Mouse (Mus musculus) C2C12 (cell line): ENCODE results near the gene Lpp. TPM values are rescaled to one million over a fixed set of nuclear protein-coding genes. Genes with fewer than 3 reads are reported as not detected.
A peak's percentile ranks its signal among the peaks of the same experiment; 100 is the strongest.

Experiments
- H3K27me3 ChIP-seq: one replicate; pipeline ENCODE4 v1.6.1; 2011; ENCODE audit not compliant: control insufficient read depth, insufficient read depth, insufficient read length
- H3K36me3 ChIP-seq: one replicate; pipeline ENCODE4 v1.6.1; 2011; ENCODE audit not compliant: control insufficient read depth, insufficient read depth
- H3K4me3 ChIP-seq: one replicate; pipeline ENCODE4 v1.5.1; 2011; ENCODE audit warnings: mild to moderate bottlenecking, control low read depth; ENCODE audit not compliant: poor library complexity, insufficient read depth, severe bottlenecking
- H3K79me2 ChIP-seq: one replicate; pipeline ENCODE4 v1.6.1; 2011; ENCODE audit not compliant: control insufficient read depth, insufficient read depth
- H3K79me3 ChIP-seq: one replicate; pipeline ENCODE4 v1.6.1; 2011; ENCODE audit warnings: low read depth, control low read depth
- H3ac ChIP-seq: one replicate; pipeline ENCODE3; 2011; ENCODE audit warnings: low read depth; ENCODE audit not compliant: control insufficient read depth, insufficient read length
- CEBPB ChIP-seq: IDR thresholded peaks from one replicate; pipeline ENCODE4 v1.6.1; 2011; ENCODE audit warnings: low read depth, mild to moderate bottlenecking, control low read depth, moderate library complexity
- CTCF ChIP-seq: IDR thresholded peaks from one replicate; pipeline ENCODE4 v1.5.1; 2011; ENCODE audit not compliant: control insufficient read depth, insufficient read depth, insufficient read length
- FOSL1 ChIP-seq: IDR thresholded peaks from one replicate; pipeline ENCODE4 v1.8.0; 2011; ENCODE audit warnings: mild to moderate bottlenecking, low read length; ENCODE audit not compliant: poor library complexity, insufficient read depth, severe bottlenecking
- MAX ChIP-seq: IDR thresholded peaks from one replicate; pipeline ENCODE4 v1.6.1; 2011; ENCODE audit warnings: mild to moderate bottlenecking, control low read depth
- MYOD1 ChIP-seq: IDR thresholded peaks from one replicate; pipeline ENCODE4 v1.6.1; 2011; ENCODE audit warnings: low read depth; ENCODE audit not compliant: control insufficient read depth, insufficient read length
- MYOG ChIP-seq: IDR thresholded peaks from one replicate; pipeline ENCODE4 v1.6.1; 2011; ENCODE audit not compliant: control insufficient read depth, insufficient read length; ENCODE audit errors: extremely low read depth
- USF1 ChIP-seq: IDR thresholded peaks from one replicate; pipeline ENCODE4 v1.6.1; 2011; ENCODE audit warnings: low read depth, mild to moderate bottlenecking, control low read depth, moderate library complexity
- polyA plus RNA-seq: library from polyadenylated mRNA; unstranded; fragments of >200 nt; fragmentation: generic; extraction: Trizol; gene quantifications from one replicate; pipeline ENCODE4 v1.2.1, GENCODE M21; 2012; ENCODE audit warnings: missing spikeins

Gene Lpp
- polyA plus RNA-seq, 1 experiment = 9.6 TPM

DNA sequence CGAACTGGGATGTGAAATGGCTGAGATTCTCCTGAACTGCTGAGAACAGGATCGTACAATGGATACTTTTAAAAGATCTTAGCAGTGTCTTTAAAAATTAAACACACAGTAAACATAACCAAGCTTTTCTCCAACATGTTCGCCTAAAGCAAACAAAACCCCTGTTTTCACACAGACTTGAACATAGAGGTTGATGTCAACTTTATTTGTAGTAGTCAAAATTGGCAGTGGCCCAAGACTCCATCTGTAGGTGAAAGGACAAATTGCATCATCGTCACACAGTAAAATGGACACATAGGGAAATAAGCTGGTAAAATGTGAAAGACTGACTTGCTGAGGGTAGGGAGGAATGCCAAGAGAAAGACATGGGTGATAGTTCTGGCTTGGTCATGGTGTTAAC, 480.9 kb downstream of the Lpp start:
- Histone ChIP-seq H3K79me2 (no peaks in the 10 kb centered on the region), H3ac (no peak overlapping the region), H3K79me3 (no peaks in the 10 kb centered on the region), H3K4me3 (no peak overlapping the region), H3K27me3 (no peaks in the 10 kb centered on the region), H3K36me3 (peaks cover 22% of the 10 kb centered on the region)
- no peak for TF ChIP-seq MYOG
- TF ChIP-seq FOSL1 = no peak
- TF ChIP-seq MAX = no peak
- TF ChIP-seq CTCF = no peak
- TF ChIP-seq CEBPB = no peak
- no peak for TF ChIP-seq USF1
- TF ChIP-seq MYOD1 = no peak

- Histone ChIP-seq H3K79me3 (no peaks in the 10 kb centered on the region), H3K27me3 (no peaks in the 10 kb centered on the region), H3ac (no peak overlapping the region), H3K4me3 (no peak overlapping the region), H3K79me2 (no peaks in the 10 kb centered on the region), H3K36me3 (peaks cover 14% of the 10 kb centered on the region)
- TF ChIP-seq MAX = no peak
- TF ChIP-seq MYOG = no peak
- no peak for TF ChIP-seq CEBPB
- no peak for TF ChIP-seq USF1
- no peak for TF ChIP-seq CTCF
- no peak for TF ChIP-seq MYOD1
- TF ChIP-seq FOSL1 = no peak
These were observed 482.4 kb downstream of the Lpp start for GRCm38 (mm10) chr16:24875661-24876060.

DNA sequence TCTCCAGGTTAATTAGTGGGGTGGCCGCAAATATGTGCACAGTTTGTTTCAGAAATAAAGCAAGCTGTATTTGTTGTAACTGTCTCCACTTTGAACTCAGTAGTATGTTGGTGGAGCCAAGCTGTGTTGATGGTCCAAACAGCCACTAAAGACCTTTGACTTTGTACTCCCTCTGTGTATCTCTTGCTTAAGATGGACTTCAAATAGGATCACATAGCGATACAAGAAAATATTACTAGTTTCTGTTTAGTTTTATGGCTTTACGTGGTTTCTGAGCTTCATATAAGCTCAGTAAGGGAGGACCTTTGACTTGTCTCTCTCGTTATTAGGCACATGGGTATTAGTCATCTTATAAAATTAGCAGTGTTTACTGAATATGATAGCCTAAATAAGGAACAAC, 485.7 kb downstream of the Lpp start:
- no peaks in the 10 kb centered on the region for H3K79me2 ChIP-seq
- H3K4me3 ChIP-seq = no peak overlapping the region
- TF ChIP-seq MYOD1 (no peak), MYOG (no peak), MAX (no peak), CEBPB (no peak), USF1 (no peak), CTCF (no peak), FOSL1 (no peak)
- no peak overlapping the region for H3ac ChIP-seq
- no peaks in the 10 kb centered on the region for H3K36me3 ChIP-seq
- no peaks in the 10 kb centered on the region for H3K27me3 ChIP-seq
- H3K79me3 ChIP-seq = no peaks in the 10 kb centered on the region

- Histone ChIP-seq H3ac (no peak overlapping the region), H3K79me3 (no peaks in the 10 kb centered on the region), H3K4me3 (no peak overlapping the region), H3K27me3 (no peaks in the 10 kb centered on the region), H3K36me3 (peaks cover 3% of the 10 kb centered on the region), H3K79me2 (no peaks in the 10 kb centered on the region)
- no peak for TF ChIP-seq CEBPB
These were observed 487.4 kb downstream of the Lpp start for GRCm38 (mm10) chr16:24880698-24881097.

DNA sequence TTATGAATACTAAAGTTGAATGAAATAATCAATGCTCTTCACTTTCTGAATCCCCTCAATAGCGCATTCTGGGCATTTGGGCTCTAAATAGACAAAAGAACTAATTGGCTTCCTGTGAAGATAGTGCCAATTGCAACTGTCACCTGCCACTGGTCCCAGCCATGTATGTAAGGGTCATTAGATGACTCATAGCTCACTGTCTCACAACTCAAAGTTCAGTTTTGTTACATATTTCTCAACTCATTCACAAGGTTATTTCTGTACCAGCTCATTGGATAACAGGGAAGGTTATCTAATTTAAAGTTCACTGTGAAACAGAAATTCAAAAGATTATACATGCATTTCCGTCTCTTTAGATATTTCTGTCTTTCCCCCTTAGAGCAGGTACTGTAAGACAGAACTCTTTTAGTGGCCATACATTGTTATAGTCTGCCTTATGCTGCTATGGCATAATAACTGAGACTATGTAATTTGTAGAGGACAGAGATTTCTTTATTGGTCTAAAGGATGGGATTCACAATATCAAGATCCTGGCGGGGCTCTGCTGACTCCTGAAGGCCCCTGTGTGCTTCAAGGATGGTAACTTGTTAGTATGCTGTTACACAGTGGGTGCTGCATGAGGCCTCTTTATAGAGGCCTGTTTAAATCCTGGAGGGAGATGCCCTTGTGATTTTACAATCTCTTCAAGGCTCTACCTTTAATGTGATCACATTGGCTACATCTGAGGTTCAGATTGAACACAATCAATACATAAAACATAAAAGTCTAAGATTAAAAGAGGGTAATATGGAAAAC, 488.9 kb downstream of the Lpp start:
- no peak overlapping the region for H3K4me3 ChIP-seq
- peaks cover 5% of the 10 kb centered on the region for H3K36me3 ChIP-seq
- no peak overlapping the region for H3ac ChIP-seq
- no peaks in the 10 kb centered on the region for H3K27me3 ChIP-seq
- no peaks in the 10 kb centered on the region for H3K79me3 ChIP-seq
- no peaks in the 10 kb centered on the region for H3K79me2 ChIP-seq
- TF ChIP-seq FOSL1 = no peak
- TF ChIP-seq MYOD1 = peak; percentile 39
- no peak for TF ChIP-seq CTCF
- TF ChIP-seq MAX = no peak
- TF ChIP-seq CEBPB = no peak

DNA sequence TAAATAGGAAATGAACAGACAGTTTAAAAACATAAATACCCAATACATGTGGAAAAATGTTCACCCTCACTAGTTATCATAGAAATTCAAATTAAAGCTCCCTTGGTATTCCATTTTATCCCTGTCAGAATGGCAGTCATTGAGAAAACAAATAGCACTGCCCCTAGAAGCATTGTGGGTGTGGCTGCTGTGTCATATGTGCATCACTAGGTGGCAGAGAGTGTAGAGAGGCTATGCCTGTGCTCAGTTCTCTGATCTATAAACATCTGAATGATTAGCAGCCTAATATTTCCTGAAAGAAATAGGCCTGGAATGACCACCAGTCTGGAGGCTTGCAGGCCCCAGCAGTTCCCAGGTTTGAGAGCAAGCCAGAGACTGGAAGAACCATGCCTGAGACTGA, 490.7 kb downstream of the Lpp start:
- TF ChIP-seq MAX (no peak), CEBPB (no peak), CTCF (no peak), MYOD1 (no peak)
- Histone ChIP-seq H3ac (no peak overlapping the region), H3K27me3 (no peaks in the 10 kb centered on the region), H3K36me3 (peaks cover 5% of the 10 kb centered on the region), H3K4me3 (no peak overlapping the region), H3K79me3 (no peaks in the 10 kb centered on the region), H3K79me2 (no peaks in the 10 kb centered on the region)
